Mouse (Mus musculus) stomach, embryonic 14.5 days (tissue): Measurements from ENCODE around the gene Krtcap3. TPM values are rescaled to one million over a fixed set of nuclear protein-coding genes. Genes with fewer than 3 reads are reported as not detected.
"Not testable (repeated sequence)": the region's sequence is repeated elsewhere in the genome, so short reads cannot be mapped to it uniquely, and the experiment has no call there.

Experiments
- ATAC-seq: fragments of 200-750 bp; cut with Nextera tagmentation; 2 replicates; pipeline ENCODE4 v1.8.0; 2017; ENCODE audit warnings: low read depth, moderate TSS enrichment; ENCODE audit not compliant: insufficient number of reproducible peaks, insufficient read depth, low FRiP score
- H3K27ac ChIP-seq: fragments of 300-500 bp; sonication (generic); 2 replicates; pipeline ENCODE4 v1.5.1; 2014; ENCODE audit warnings: mild to moderate bottlenecking, low read length, moderate library complexity, mixed read lengths
- H3K27me3 ChIP-seq: fragments of 300-500 bp; sonication (generic); 2 replicates; pipeline ENCODE4 v1.6.1; 2014; ENCODE audit warnings: low read length, control low read depth, mixed read lengths; ENCODE audit not compliant: control insufficient read depth, insufficient read depth
- H3K36me3 ChIP-seq: fragments of 300-500 bp; sonication (generic); 2 replicates; pipeline ENCODE4 v1.6.1; 2014; ENCODE audit warnings: mild to moderate bottlenecking, control low read depth, low read length, moderate library complexity, mixed read lengths; ENCODE audit not compliant: control insufficient read depth, insufficient read depth
- H3K4me1 ChIP-seq: fragments of 300-500 bp; sonication (generic); 2 replicates; pipeline ENCODE4 v1.6.1; 2014; ENCODE audit warnings: low read length, control low read depth, mixed read lengths; ENCODE audit not compliant: control insufficient read depth, insufficient read depth
- H3K4me2 ChIP-seq: fragments of 300-500 bp; sonication (generic); replicated peaks from 2 replicates; pipeline ENCODE4 v1.6.1; 2014; ENCODE audit warnings: low read depth, low read length, control low read depth
- H3K4me3 ChIP-seq: fragments of 300-500 bp; sonication (generic); 2 replicates; pipeline ENCODE4 v1.5.1; 2014; ENCODE audit warnings: low read depth, low read length, control low read depth
- H3K9ac ChIP-seq: fragments of 300-500 bp; sonication (generic); replicated peaks from 2 replicates; pipeline ENCODE4 v1.6.1; 2014; ENCODE audit warnings: low read depth, mild to moderate bottlenecking, control low read depth, low read length, moderate library complexity, mixed read lengths
- H3K9me3 ChIP-seq: fragments of 300-500 bp; sonication (generic); 2 replicates; pipeline ENCODE4 v1.6.1; 2016; ENCODE audit warnings: low read depth, low read length, control low read depth; ENCODE audit not compliant: control insufficient read depth
- WGBS: fragments of 180-500 bp; shearing (Covaris S2); extraction: QIAGEN DNeasy Blood & Tissue Kit; methylation state at CpG from one replicate; pipeline ENCODE4 v1.1.7; 2014; 5-methylcytosine and 5-hydroxymethylcytosine counted together
- polyA plus RNA-seq: library from polyadenylated mRNA; unstranded; fragments of >200 nt; fragmentation: Nextera tagmentation; extraction: Ambion mirVana; gene quantifications from 2 replicates; pipeline ENCODE4 v1.2.1, GENCODE M21; 2014

Gene Krtcap3
- 63.6 and 68.9 TPM in 2 replicates for polyA plus RNA-seq

DNA sequence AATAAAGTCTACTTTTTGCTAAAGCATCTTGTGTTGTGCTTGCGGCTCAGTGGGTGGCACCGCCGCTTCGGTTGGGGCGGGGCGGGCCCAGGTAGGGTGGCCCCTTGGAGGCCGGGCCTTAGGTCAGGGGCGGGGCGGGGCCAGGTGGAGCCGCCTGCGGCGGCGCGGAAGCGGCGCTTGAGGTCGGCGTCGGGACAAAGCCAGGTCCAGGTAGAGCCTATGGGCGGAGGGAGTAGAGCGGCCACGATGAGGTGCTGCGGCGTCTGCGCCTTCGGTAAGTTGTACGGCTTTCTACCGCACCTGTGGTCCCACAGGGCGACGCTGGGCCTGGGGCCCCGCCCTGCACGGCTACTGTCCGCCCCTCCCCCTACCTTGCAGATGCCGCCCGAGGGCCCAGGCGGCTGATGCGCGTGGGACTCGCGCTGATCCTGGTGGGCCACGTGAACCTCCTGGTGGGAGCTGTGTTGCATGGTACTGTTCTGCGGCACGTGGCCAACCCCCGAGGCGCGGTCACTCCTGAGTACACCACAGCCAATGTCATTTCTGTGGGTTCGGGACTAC lies at the start of gene Krtcap3:
Krtcap3 (plus strand) TSS at position 151 of the 561 bp plus-strand sequence.
- peak within 1 kb of the TSS; percentile 44 for H3K4me2 ChIP-seq
- H3K9ac ChIP-seq = peak within 1 kb of the TSS; percentile 52
- no peaks in the 10 kb centered on the region for H3K9me3 ChIP-seq
- no peaks in the 10 kb centered on the region for H3K27me3 ChIP-seq
- H3K27ac ChIP-seq = peak within 1 kb of the TSS; percentile 80
- ATAC-seq = peak; percentile 88
- WGBS = 14% methylated on average over 40 of the region's 47 CpGs
- H3K4me3 ChIP-seq = peak within 1 kb of the TSS; percentile 35
- H3K36me3 ChIP-seq = peaks cover 58% of the 10 kb centered on the region
- peaks cover 9% of the 10 kb centered on the region; the same call in 1 of the 2 replicates for H3K4me1 ChIP-seq

DNA sequence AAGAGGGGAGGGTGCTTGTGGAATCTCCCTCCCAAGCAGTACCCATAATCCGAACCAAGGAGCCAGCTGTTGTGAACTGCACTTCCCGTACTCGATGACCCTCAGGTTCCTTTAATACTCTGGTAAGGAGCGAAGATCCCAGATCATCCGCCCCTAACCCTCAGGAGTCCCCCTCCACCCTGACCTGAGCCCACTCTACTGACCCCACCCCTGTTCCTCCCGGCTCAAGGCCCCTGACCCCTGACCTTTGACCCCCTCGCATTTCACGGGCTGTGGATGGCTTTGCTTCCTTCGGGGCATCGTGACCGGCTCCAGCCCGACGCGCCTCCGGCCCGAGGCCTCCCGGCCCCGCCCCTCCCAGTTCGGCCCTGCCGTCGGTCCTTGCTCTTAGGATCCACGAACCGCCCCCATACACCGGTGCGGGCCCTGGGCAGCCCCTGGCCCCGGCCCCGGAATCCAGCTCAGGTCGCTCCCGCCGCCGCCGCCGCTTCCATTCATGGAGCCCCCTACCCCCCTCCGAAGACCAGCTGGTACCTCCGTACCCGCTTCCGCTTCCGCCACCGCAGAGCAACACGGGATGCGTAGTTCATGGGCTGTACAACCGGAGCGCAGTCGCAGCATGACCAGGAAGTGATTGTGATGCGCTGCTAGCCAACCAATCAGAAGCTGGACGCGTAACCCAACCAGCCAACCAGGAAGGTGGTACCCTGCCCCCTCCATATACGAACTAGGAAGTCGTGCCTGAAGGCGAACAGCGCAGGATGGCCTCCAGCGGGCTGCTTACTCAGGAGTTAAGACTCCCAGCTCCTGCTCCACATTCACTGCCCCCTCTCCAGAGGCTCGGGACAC lies 49.5 kb upstream of the Krtcap3 start, which contains the start of gene Zfp513:
Zfp513 (minus strand) TSS at position 562 of the 849 bp plus-strand sequence.
- no peaks in the 10 kb centered on the region for H3K27me3 ChIP-seq

DNA sequence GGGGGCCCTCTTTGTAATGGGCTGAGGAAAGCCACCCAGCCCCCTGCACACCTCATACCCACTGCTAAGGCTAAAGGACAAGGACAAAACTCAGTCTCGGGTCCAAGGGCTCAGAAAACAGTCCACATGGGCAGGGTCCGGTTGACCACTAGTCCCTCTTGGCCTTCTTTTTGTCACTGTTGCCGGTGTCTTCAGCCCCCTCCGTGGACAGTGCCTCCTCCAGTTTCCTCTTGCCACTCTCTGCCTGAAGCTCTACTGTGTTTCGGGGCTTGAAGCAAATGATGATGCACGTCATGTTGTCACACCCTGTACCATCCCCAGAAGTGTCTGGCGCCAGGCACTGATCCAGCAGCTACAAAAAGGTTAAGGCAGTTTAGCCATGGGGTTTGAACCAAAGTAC lies 48.6 kb upstream of the Krtcap3 start:
- peaks cover 5% of the 10 kb centered on the region for H3K9me3 ChIP-seq
- 0 out of 2 replicates have a peak overlapping the region, but pooled peaks have one; percentile 6 for H3K9ac ChIP-seq
- H3K27me3 ChIP-seq = no peaks in the 10 kb centered on the region
- WGBS = 89% methylated on average over 7 of the region's 7 CpGs
- peak overlapping the region; percentile 94 for H3K4me3 ChIP-seq
- peak overlapping the region; percentile 84 for H3K27ac ChIP-seq
- peaks cover 59% of the 10 kb centered on the region for H3K36me3 ChIP-seq
- peak overlapping the region; percentile 59 for H3K4me2 ChIP-seq
- H3K4me1 ChIP-seq = peaks cover 12% of the 10 kb centered on the region; the same call in 1 of the 2 replicates
- ATAC-seq = no peak

More for the DNA sequence above, 49.5 kb upstream of the Krtcap3 start, which contains the start of gene Zfp513:
- Histone ChIP-seq H3K36me3 (peaks cover 61% of the 10 kb centered on the region), H3K4me3 (peak within 1 kb of the TSS; percentile 94), H3K4me2 (peak within 1 kb of the TSS; percentile 72), H3K4me1 (peaks cover 12% of the 10 kb centered on the region; the same call in 1 of the 2 replicates), H3K9ac (peak within 1 kb of the TSS; percentile 84), H3K27ac (peak within 1 kb of the TSS; percentile 84), H3K9me3 (peaks cover 5% of the 10 kb centered on the region)
- ATAC-seq = peak; percentile 97
- WGBS = 1% methylated on average over 53 of the region's 53 CpGs

DNA sequence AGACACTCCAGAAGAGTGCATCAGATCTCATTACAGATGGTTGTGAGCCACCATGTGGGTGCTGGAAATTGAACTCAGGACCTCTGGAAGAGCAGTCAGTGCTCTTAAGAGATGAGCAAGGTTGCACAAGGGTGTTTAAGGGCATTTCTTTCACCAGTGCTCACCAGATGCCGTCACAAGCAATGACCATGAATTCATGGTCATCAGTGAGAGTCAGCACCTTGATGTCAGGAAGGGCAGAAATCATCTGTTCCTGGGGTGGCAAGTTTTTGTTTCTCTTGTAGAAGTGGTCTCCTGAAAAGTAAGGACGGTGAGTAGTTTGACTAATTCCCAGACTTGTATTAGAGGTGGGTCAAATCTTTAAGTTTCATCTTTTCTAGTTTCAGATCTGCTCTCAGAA lies 47.6 kb upstream of the Krtcap3 start:
- no peaks in the 10 kb centered on the region for H3K27me3 ChIP-seq
- H3K36me3 ChIP-seq = peaks cover 49% of the 10 kb centered on the region
- H3K4me3 ChIP-seq = no peak overlapping the region
- no peak overlapping the region for H3K27ac ChIP-seq
- peaks cover 12% of the 10 kb centered on the region; the same call in 1 of the 2 replicates for H3K4me1 ChIP-seq
- H3K4me2 ChIP-seq = no peak overlapping the region
- H3K9me3 ChIP-seq = peaks cover 5% of the 10 kb centered on the region
- WGBS = 91% methylated on average over 2 of the region's 2 CpGs
- no peak for ATAC-seq
- H3K9ac ChIP-seq = no peak overlapping the region

DNA sequence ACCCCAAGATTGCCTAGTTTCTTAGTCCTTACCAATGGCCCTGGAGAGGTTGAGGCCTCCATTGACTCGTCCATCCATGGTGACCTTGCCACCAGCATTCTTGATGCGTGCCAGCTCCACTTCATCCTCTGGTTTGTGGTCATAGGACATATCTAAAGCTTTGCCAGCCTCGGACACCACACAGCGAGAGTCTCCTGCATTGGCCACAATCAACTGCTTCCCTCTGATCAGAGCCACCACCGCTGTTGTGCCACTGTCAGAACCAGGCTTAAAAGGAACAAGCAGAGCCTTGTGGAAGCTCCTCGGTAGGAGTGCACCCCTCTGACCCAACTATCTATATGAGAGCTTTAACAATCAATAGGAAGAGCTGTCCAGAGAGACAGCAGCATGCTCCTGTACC lies 47.1 kb upstream of the Krtcap3 start:
- H3K9ac ChIP-seq = no peak overlapping the region
- no peak overlapping the region for H3K27ac ChIP-seq
- peaks cover 5% of the 10 kb centered on the region for H3K9me3 ChIP-seq
- H3K27me3 ChIP-seq = no peaks in the 10 kb centered on the region
- H3K4me1 ChIP-seq = peaks cover 12% of the 10 kb centered on the region; the same call in 1 of the 2 replicates
- peaks cover 44% of the 10 kb centered on the region for H3K36me3 ChIP-seq
- ATAC-seq = no peak
- no peak overlapping the region for H3K4me3 ChIP-seq
- WGBS = 92% methylated on average over 6 of the region's 6 CpGs
- no peak overlapping the region for H3K4me2 ChIP-seq

DNA sequence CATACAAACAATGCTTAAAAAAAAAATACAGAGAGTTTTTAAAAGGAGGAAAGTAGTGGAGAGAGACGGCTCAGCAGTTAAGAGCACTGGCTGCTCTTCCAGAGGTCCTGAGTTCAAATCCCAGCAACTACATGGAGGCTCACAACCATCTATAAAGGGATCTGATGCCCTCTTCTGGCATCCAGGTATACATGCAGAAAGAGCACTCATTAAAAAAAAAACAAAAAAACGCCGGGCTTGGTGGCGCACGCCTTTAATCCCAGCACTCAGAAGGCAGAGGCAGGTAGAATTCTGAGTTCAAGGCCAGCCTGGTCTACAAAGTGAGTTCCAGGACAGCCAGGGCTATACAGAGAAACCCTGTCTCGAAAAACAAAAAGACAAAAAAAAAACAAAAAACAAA lies 34.9 kb upstream of the Krtcap3 start:
- not testable (repeated sequence) for H3K4me1 ChIP-seq, H3K9ac ChIP-seq, H3K4me3 ChIP-seq, H3K27ac ChIP-seq, ATAC-seq, H3K27me3 ChIP-seq, H3K9me3 ChIP-seq, H3K4me2 ChIP-seq, H3K36me3 ChIP-seq
- WGBS = 91% methylated on average over 6 of the region's 6 CpGs

DNA sequence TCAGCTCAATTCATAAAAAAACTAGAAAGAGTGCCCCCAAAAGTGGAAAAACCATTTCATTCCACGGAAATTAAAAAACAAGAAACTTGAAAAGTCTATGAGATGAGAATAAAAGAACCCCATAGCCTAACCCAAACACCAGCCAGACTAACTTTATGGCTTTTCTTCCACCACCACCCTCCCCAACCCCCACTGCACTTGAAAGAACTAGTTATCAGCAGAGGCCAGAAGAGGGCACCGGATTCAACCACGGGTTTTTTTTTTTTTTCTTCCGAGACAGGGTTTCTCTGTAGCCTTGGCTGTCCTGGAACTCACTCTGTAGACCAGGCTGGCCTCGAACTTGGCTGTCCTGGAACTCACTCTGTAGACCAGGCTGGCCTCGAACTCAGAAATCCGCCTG lies 33.2 kb upstream of the Krtcap3 start:
- H3K9me3 ChIP-seq = no peaks in the 10 kb centered on the region
- no peak overlapping the region for H3K9ac ChIP-seq
- no peak overlapping the region for H3K4me2 ChIP-seq
- ATAC-seq = no peak
- H3K4me1 ChIP-seq = 0 out of 2 replicates have a peak, but pooled peaks cover 4% of the 10 kb centered on the region
- H3K27me3 ChIP-seq = no peaks in the 10 kb centered on the region
- no peaks in the 10 kb centered on the region for H3K36me3 ChIP-seq
- H3K27ac ChIP-seq = no peak overlapping the region
- WGBS = 56% methylated on average over 7 of the region's 7 CpGs
- no peak overlapping the region for H3K4me3 ChIP-seq

DNA sequence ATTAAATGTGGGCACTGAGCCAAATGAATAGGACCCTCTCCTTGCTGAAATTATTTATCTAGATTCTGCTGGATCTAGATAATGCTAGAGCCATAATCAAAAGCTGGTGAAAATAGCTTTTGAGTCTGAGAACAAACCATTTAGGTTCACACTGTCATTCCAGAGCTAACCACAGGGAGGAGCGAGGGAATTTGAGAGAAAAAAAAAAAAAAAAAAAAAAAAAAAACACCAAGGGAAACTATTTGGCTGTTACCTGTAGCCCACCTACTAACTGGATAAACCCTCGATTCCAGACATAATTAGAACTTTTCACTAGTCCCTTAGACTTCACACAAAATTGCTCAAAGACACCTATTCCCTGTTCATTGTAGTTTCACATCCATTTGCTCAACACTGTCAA lies 32.4 kb upstream of the Krtcap3 start:
- Histone ChIP-seq H3K4me1 (0 out of 2 replicates have a peak, but pooled peaks cover 4% of the 10 kb centered on the region), H3K27me3 (no peaks in the 10 kb centered on the region), H3K9me3 (no peaks in the 10 kb centered on the region), H3K4me3 (peak overlapping the region; percentile 100), H3K36me3 (no peaks in the 10 kb centered on the region), H3K27ac (no peak overlapping the region), H3K9ac (no peak overlapping the region), H3K4me2 (peak overlapping the region; percentile 84)
- ATAC-seq = no peak
- WGBS = 2% methylated on average over 2 of the region's 2 CpGs
